21 mouse cellular contexts compared by ENCODE assay signal in genomic region chr16:18366849-18367248, GRCm38 (mm10). TPM values are rescaled to one million over a fixed set of nuclear protein-coding genes. Genes with fewer than 3 reads are reported as not detected.
A peak's percentile ranks its signal among the peaks of the same experiment; 100 is the strongest.
DNase-seq lines count a peak whose midpoint lies in the region; ATAC-seq lines count a peak whose summit lies in the region.
"Had no signal": no experiment of that assay in that cellular context is flagged by ENCODE, and none has a peak within 500 bp of the region (broad histone marks: within the 10 kb centered on the region; RNA-seq: fewer than 3 reads in every experiment).

No protein-coding gene starts in this region.

- no peaks in the 10 kb centered on the region for H3K4me1 ChIP-seq in embryonic facial prominence, embryonic 11.5 days (ENCODE audit: control insufficient read depth, insufficient read depth, low read length)
- no peaks in the 10 kb centered on the region for H3K4me1 ChIP-seq in embryonic facial prominence, embryonic 10.5 days
- H3K4me1 ChIP-seq in embryonic facial prominence, embryonic 14.5 days (ENCODE audit: control insufficient read depth, insufficient read depth, low read length): no peaks in the 10 kb centered on the region
- H3K4me1 ChIP-seq in forebrain, embryonic 12.5 days: no peaks in the 10 kb centered on the region

- H3K36me3 ChIP-seq in embryonic facial prominence, embryonic 11.5 days (replicated peaks; ENCODE audit: control insufficient read depth, insufficient read depth, low read depth, low read length): no peaks in the 10 kb centered on the region; the same call in 1 of the 2 replicates
- peaks cover 11% of the 10 kb centered on the region for H3K36me3 ChIP-seq in embryonic facial prominence, embryonic 10.5 days (replicated peaks)
- H3K36me3 ChIP-seq in embryonic facial prominence, embryonic 14.5 days (ENCODE audit: control insufficient read depth, insufficient read depth, low read length): no peaks in the 10 kb centered on the region
- H3K36me3 ChIP-seq in forebrain, embryonic 12.5 days (replicated peaks): peaks cover 14% of the 10 kb centered on the region
- H3K36me3 ChIP-seq: G1E had no signal

- WGBS in embryonic facial prominence, embryonic 11.5 days: 76% methylated on average over 4 of the region's 4 CpGs
- WGBS in embryonic facial prominence, embryonic 10.5 days: 73% methylated on average over 4 of the region's 4 CpGs
- WGBS in embryonic facial prominence, embryonic 14.5 days: 66% methylated on average over 4 of the region's 4 CpGs
- WGBS in forebrain, embryonic 12.5 days: 92% methylated on average over 4 of the region's 4 CpGs

- no peak overlapping the region for H3K4me3 ChIP-seq in embryonic facial prominence, embryonic 11.5 days (ENCODE audit: low read depth, low read length)
- no peak overlapping the region for H3K4me3 ChIP-seq in embryonic facial prominence, embryonic 10.5 days
- H3K4me3 ChIP-seq in embryonic facial prominence, embryonic 14.5 days (ENCODE audit: low read depth, low read length): no peak overlapping the region
- H3K4me3 ChIP-seq in forebrain, embryonic 12.5 days (replicated peaks): no peak overlapping the region

- no peak overlapping the region for H3K9ac ChIP-seq in embryonic facial prominence, embryonic 11.5 days (replicated peaks; ENCODE audit: low read length)
- H3K9ac ChIP-seq in embryonic facial prominence, embryonic 14.5 days (ENCODE audit: low read depth, low read length): no peak overlapping the region
- no peak overlapping the region for H3K9ac ChIP-seq in forebrain, embryonic 12.5 days

- DNase-seq in embryonic facial prominence, embryonic 11.5 days (ENCODE audit: low spot score): peak; percentile 43
- DNase-seq in embryonic facial prominence, embryonic 10.5 days (ENCODE audit: low spot score): no peak
- peak; percentile 47 for DNase-seq in embryonic facial prominence, embryonic 14.5 days (ENCODE audit: low spot score)
- DNase-seq in forelimb bud, embryonic 11.5 days (ENCODE audit: low read depth, low spot score): peak; percentile 51
- no peak for DNase-seq in spleen, adult 18-20 months
- DNase-seq: adrenal gland, adult 2 months; adrenal gland, adult 8-10 months; adrenal gland, postnatal 10 days; adrenal gland, postnatal 14 days; adrenal gland, postnatal 25 days; adrenal gland, postnatal 36 days; B cell, adult 2 months; cerebellum, adult 11 months; cerebellum, adult 11-12 months; cerebellum, adult 18-20 months had no signal

- H3K27ac ChIP-seq in embryonic facial prominence, embryonic 11.5 days (replicated peaks; ENCODE audit: low read depth, low read length): no peak overlapping the region
- H3K27ac ChIP-seq in embryonic facial prominence, embryonic 10.5 days (replicated peaks): no peak overlapping the region
- H3K27ac ChIP-seq in embryonic facial prominence, embryonic 14.5 days (replicated peaks; ENCODE audit: low read depth, low read length): no peak overlapping the region
- no peak overlapping the region for H3K27ac ChIP-seq in forebrain, embryonic 12.5 days

- no peak overlapping the region for H3K4me2 ChIP-seq in embryonic facial prominence, embryonic 11.5 days (ENCODE audit: low read depth, low read length)
- H3K4me2 ChIP-seq in embryonic facial prominence, embryonic 14.5 days (ENCODE audit: low read depth, low read length): no peak overlapping the region
- no peak overlapping the region for H3K4me2 ChIP-seq in forebrain, embryonic 12.5 days

- H3K27me3 ChIP-seq in embryonic facial prominence, embryonic 11.5 days (ENCODE audit: control insufficient read depth, insufficient read depth, low read length): no peaks in the 10 kb centered on the region
- no peaks in the 10 kb centered on the region for H3K27me3 ChIP-seq in embryonic facial prominence, embryonic 10.5 days (replicated peaks; ENCODE audit: low read depth, poor library complexity, severe bottlenecking)
- H3K27me3 ChIP-seq in embryonic facial prominence, embryonic 14.5 days (replicated peaks; ENCODE audit: control insufficient read depth, insufficient read depth, low read length): no peaks in the 10 kb centered on the region
- H3K27me3 ChIP-seq in forebrain, embryonic 12.5 days: no peaks in the 10 kb centered on the region
- H3K27me3 ChIP-seq: CH12.LX, Patski had no signal

- ATAC-seq in embryonic facial prominence, embryonic 11.5 days (replicated peaks; ENCODE audit: insufficient number of reproducible peaks, low FRiP score, low TSS enrichment, low read depth): no peak
- ATAC-seq in embryonic facial prominence, embryonic 14.5 days (ENCODE audit: low read depth): no peak
- ATAC-seq in forebrain, embryonic 12.5 days (ENCODE audit: low FRiP score): no peak
- ATAC-seq: activated CD4-positive, CD25-positive, alpha-beta regulatory T cell, adult 4 months; CD4-positive, CD25-positive, alpha-beta regulatory T cell, adult 4 months; Patski had no signal

- H3K9me3 ChIP-seq in embryonic facial prominence, embryonic 11.5 days (replicated peaks; ENCODE audit: control insufficient read depth, low read length): no peaks in the 10 kb centered on the region
- H3K9me3 ChIP-seq in embryonic facial prominence, embryonic 10.5 days: no peaks in the 10 kb centered on the region
- no peaks in the 10 kb centered on the region for H3K9me3 ChIP-seq in embryonic facial prominence, embryonic 14.5 days (ENCODE audit: control insufficient read depth, low read length)
- no peaks in the 10 kb centered on the region for H3K9me3 ChIP-seq in forebrain, embryonic 12.5 days

RNA-seq across cellular contexts. Expression of gene Arvcf, which starts 18.9 kb away (rescaled TPM):
- 26.6 and 28.1 TPM in 2 replicates for polyA plus RNA-seq in embryonic facial prominence, embryonic 11.5 days (2014; fragmentation: Nextera tagmentation; extraction: Ambion mirVana)
- 65.8 and 71.2 TPM in 2 replicates for polyA plus RNA-seq in embryonic facial prominence, embryonic 10.5 days (2016; fragmentation: Nextera tagmentation; extraction: Ambion mirVana)
- polyA plus RNA-seq in embryonic facial prominence, embryonic 14.5 days (2014; fragmentation: Nextera tagmentation; extraction: Ambion mirVana): 23.0 and 23.5 TPM in 2 replicates
- 115 and 126 TPM in 2 replicates for polyA plus RNA-seq in forebrain, embryonic 12.5 days (2016; fragmentation: Nextera tagmentation; extraction: Ambion mirVana)

RNA-seq across cellular contexts. Expression of gene Tango2, which starts 18.9 kb away (rescaled TPM):
- 20.4 and 27.9 TPM in 2 replicates for polyA plus RNA-seq in embryonic facial prominence, embryonic 11.5 days (2014; fragmentation: Nextera tagmentation; extraction: Ambion mirVana)
- polyA plus RNA-seq in embryonic facial prominence, embryonic 10.5 days (2016; fragmentation: Nextera tagmentation; extraction: Ambion mirVana): 29.1 and 31.5 TPM in 2 replicates
- 28.2 and 30.6 TPM in 2 replicates for polyA plus RNA-seq in embryonic facial prominence, embryonic 14.5 days (2014; fragmentation: Nextera tagmentation; extraction: Ambion mirVana)
- 40.7 and 41.5 TPM in 2 replicates for polyA plus RNA-seq in forebrain, embryonic 12.5 days (2016; fragmentation: Nextera tagmentation; extraction: Ambion mirVana)

RNA-seq across cellular contexts. Expression of gene Txnrd2, which starts 59.3 kb away (rescaled TPM):
- polyA plus RNA-seq in embryonic facial prominence, embryonic 11.5 days (2014; fragmentation: Nextera tagmentation; extraction: Ambion mirVana): 15.8 and 15.9 TPM in 2 replicates
- 27.9 and 32.3 TPM in 2 replicates for polyA plus RNA-seq in embryonic facial prominence, embryonic 10.5 days (2016; fragmentation: Nextera tagmentation; extraction: Ambion mirVana)
- 14.7 TPM in 2 replicates for polyA plus RNA-seq in embryonic facial prominence, embryonic 14.5 days (2014; fragmentation: Nextera tagmentation; extraction: Ambion mirVana)
- 23.3 and 23.7 TPM in 2 replicates for polyA plus RNA-seq in forebrain, embryonic 12.5 days (2016; fragmentation: Nextera tagmentation; extraction: Ambion mirVana)

RNA-seq across cellular contexts. Expression of gene Comt, which starts 59.8 kb away (rescaled TPM):
- polyA plus RNA-seq in embryonic facial prominence, embryonic 11.5 days (2014; fragmentation: Nextera tagmentation; extraction: Ambion mirVana): 47.4 and 49.3 TPM in 2 replicates
- 56.2 and 58.4 TPM in 2 replicates for polyA plus RNA-seq in embryonic facial prominence, embryonic 10.5 days (2016; fragmentation: Nextera tagmentation; extraction: Ambion mirVana)
- 85.4 and 86.4 TPM in 2 replicates for polyA plus RNA-seq in embryonic facial prominence, embryonic 14.5 days (2014; fragmentation: Nextera tagmentation; extraction: Ambion mirVana)
- polyA plus RNA-seq in forebrain, embryonic 12.5 days (2016; fragmentation: Nextera tagmentation; extraction: Ambion mirVana): 53.5 and 54.2 TPM in 2 replicates

Comparison
In these comparisons a context has a peak if more than half of its experiments do, and no peak if none do; other contexts are left out.
1. DNase-seq: peak in embryonic facial prominence, embryonic 11.5 days (single experiment), embryonic facial prominence, embryonic 14.5 days (single experiment) and forelimb bud, embryonic 11.5 days (single experiment); none in embryonic facial prominence, embryonic 10.5 days (single experiment) and spleen, adult 18-20 months (0 of 2).